Mouse (Mus musculus) frontal cortex, postnatal 25 days (tissue): Measurements from ENCODE around the gene Kmt2b.

Experiments used
- DNase-seq, 2 experiments: peaks; one replicate each; pipeline ENCODE4 v3.0.0; 2022; ENCODE audit warnings: low spot score in 2 of 2

Gene Kmt2b

GRCm38 (mm10) chr7:30588676-30589434 is at the start of gene Kmt2b:
Gene Kmt2b (minus strand): TSS chr7:30588726.
- DNase-seq: peak; percentile 89 to 90

GRCm38 (mm10) chr7:30636395-30636794 is 47.9 kb upstream of the Kmt2b start:
- DNase-seq: no peak

- DNase-seq: no peak
Measured at GRCm38 (mm10) chr7:30635752-30636151, 47.2 kb upstream of the Kmt2b start, which contains the start of gene Etv2. Gene Etv2 (minus strand): TSS chr7:30635852.

- peak in 1 of 2 experiments; percentile 14 for DNase-seq
Measured at GRCm38 (mm10) chr7:30634621-30635020, 46.1 kb upstream of the Kmt2b start.

- no peak for DNase-seq
Measured at GRCm38 (mm10) chr7:30633762-30634412, 45.4 kb upstream of the Kmt2b start.

- DNase-seq: no peak
Measured at GRCm38 (mm10) chr7:30629013-30629412, 40.5 kb upstream of the Kmt2b start.

GRCm38 (mm10) chr7:30626647-30627046 is 38.1 kb upstream of the Kmt2b start:
- no peak for DNase-seq

GRCm38 (mm10) chr7:30625530-30626384 is 37.2 kb upstream of the Kmt2b start, which contains the start of gene Cox6b1:
Gene Cox6b1 (minus strand): TSS chr7:30626151.
- DNase-seq: peak; percentile 61 to 72

- DNase-seq: no peak
Measured at GRCm38 (mm10) chr7:30619202-30619601, 30.7 kb upstream of the Kmt2b start.

GRCm38 (mm10) chr7:30618658-30619057 is 30.1 kb upstream of the Kmt2b start:
- no peak for DNase-seq

GRCm38 (mm10) chr7:30615049-30615760 is 26.7 kb upstream of the Kmt2b start:
- DNase-seq: no peak

- DNase-seq: no peak
Measured at GRCm38 (mm10) chr7:30614454-30614853, 25.9 kb upstream of the Kmt2b start.

GRCm38 (mm10) chr7:30613529-30614112 is 25.1 kb upstream of the Kmt2b start:
- DNase-seq: peak; percentile 28 to 29

GRCm38 (mm10) chr7:30612654-30613402 is 24.3 kb upstream of the Kmt2b start, which contains the start of gene Upk1a:
Gene Upk1a (minus strand): TSS chr7:30612847.
- DNase-seq: no peak

- DNase-seq: no peak
Measured at GRCm38 (mm10) chr7:30610043-30610442, 21.5 kb upstream of the Kmt2b start.

- no peak for DNase-seq
Measured at GRCm38 (mm10) chr7:30608476-30608875, 19.9 kb upstream of the Kmt2b start.

- peak in 1 of 2 experiments; percentile 21 for DNase-seq
Measured at GRCm38 (mm10) chr7:30607706-30608309, 19.3 kb upstream of the Kmt2b start.

- DNase-seq: no peak
Measured at GRCm38 (mm10) chr7:30604944-30605343, 16.4 kb upstream of the Kmt2b start.

GRCm38 (mm10) chr7:30604424-30604823 is 15.9 kb upstream of the Kmt2b start:
- DNase-seq: no peak

- no peak for DNase-seq
Measured at GRCm38 (mm10) chr7:30602583-30602982, 14.1 kb upstream of the Kmt2b start.
